In the genomic region with DNA sequence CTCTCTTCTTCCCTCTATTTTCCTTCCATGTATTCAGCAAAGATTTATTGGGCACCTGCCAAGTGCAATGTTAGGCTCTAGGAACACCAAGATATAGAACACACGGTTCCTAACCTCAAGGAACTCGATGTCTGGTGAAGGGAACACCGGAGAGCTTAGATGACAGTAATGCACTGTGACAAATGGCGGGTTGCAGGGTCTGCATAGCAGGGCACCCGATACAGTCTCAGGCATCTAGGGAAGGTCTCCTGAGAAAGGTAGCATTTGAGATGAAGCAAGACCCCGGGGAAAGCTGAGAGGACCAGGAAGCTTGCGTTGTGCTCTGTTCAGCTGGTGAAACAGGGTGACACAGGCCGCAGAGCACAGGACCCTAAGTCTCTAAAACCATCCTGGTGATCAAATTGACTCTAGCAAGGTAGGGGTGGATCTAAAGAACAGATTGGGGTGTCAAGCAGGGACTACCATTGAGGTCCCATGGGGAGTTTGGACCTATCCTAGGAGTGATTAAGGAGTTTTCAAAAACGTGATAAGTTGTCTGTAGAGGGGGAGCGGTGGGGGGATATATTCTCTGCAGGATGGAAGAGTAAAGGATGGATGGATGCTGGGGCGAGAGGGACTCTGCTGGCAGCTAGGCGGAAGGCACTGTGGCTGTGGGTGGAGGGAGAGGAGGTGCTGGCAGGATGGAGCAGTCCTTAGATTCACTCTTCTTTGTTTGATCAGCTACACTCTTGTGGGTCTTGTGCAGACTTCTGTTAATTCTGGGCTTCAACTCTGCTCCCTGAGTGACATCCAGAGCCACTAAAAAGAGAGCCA, we compare ENCODE assay signal across 8 mouse cellular contexts. TPM values are rescaled to one million over a fixed set of nuclear protein-coding genes. Genes with fewer than 3 reads are reported as not detected.
DNase-seq lines count a peak whose midpoint lies in the region; ATAC-seq and TF ChIP-seq lines count a peak whose summit lies in the region.

No protein-coding gene starts in this region.

- H3K4me3 ChIP-seq in heart, embryonic 10.5 days: peak overlapping the region; percentile 57
- no peak overlapping the region for H3K4me3 ChIP-seq in heart, embryonic 11.5 days (ENCODE audit: low read depth, low read length)
- peak overlapping the region; percentile 45 for H3K4me3 ChIP-seq in limb, embryonic 10.5 days
- H3K4me3 ChIP-seq in stomach, postnatal 0 days (ENCODE audit: low read depth, low read length): peak overlapping the region; percentile 32

- WGBS in heart, embryonic 10.5 days: 45% methylated on average over 12 of the region's 12 CpGs
- WGBS in heart, embryonic 11.5 days (ENCODE audit: insufficient replicate concordance): 50% methylated on average over 12 of the region's 12 CpGs
- 38% methylated on average over 12 of the region's 12 CpGs for WGBS in limb, embryonic 10.5 days
- 54% methylated on average over 12 of the region's 12 CpGs for WGBS in stomach, postnatal 0 days

- peaks cover 34% of the 10 kb centered on the region for H3K4me1 ChIP-seq in heart, embryonic 10.5 days
- H3K4me1 ChIP-seq in heart, embryonic 11.5 days (ENCODE audit: control insufficient read depth, insufficient read depth, low read length): 0 out of 2 replicates have a peak, but pooled peaks cover 4% of the 10 kb centered on the region
- peaks cover 58% of the 10 kb centered on the region for H3K4me1 ChIP-seq in limb, embryonic 10.5 days
- H3K4me1 ChIP-seq in stomach, postnatal 0 days (replicated peaks; ENCODE audit: control insufficient read depth, insufficient read depth): no peaks in the 10 kb centered on the region; the same call in 1 of the 2 replicates

- intact Hi-C loops in heart, postnatal 10 days (cut with DNase I): loop anchor here (5.0 to 10.0 kb wide), 2 partner anchors 74 to 836 kb away; partner anchors contain the start of gene Ttc12

- TF ChIP-seq EP300 in stomach, postnatal 0 days (optimal IDR thresholded peaks at IDR 0.05): no peak

- peaks cover 20% of the 10 kb centered on the region for H3K27me3 ChIP-seq in heart, embryonic 10.5 days (ENCODE audit: insufficient read depth, poor library complexity, severe bottlenecking)
- peaks cover 11% of the 10 kb centered on the region for H3K27me3 ChIP-seq in heart, embryonic 11.5 days (ENCODE audit: control insufficient read depth, insufficient read depth, low read length)
- peaks cover 9% of the 10 kb centered on the region; the same call in 1 of the 2 replicates for H3K27me3 ChIP-seq in limb, embryonic 10.5 days (ENCODE audit: low read depth, poor library complexity, severe bottlenecking)
- H3K27me3 ChIP-seq in stomach, postnatal 0 days (ENCODE audit: control insufficient read depth, insufficient read depth, low read length): no peaks in the 10 kb centered on the region

- H3K36me3 ChIP-seq in heart, embryonic 10.5 days: no peaks in the 10 kb centered on the region
- no peaks in the 10 kb centered on the region for H3K36me3 ChIP-seq in heart, embryonic 11.5 days (ENCODE audit: control insufficient read depth, insufficient read depth, low read length)
- H3K36me3 ChIP-seq in limb, embryonic 10.5 days: no peaks in the 10 kb centered on the region
- no peaks in the 10 kb centered on the region for H3K36me3 ChIP-seq in stomach, postnatal 0 days (ENCODE audit: control insufficient read depth, insufficient read depth, low read length)

- no peak for ATAC-seq in heart, embryonic 11.5 days (replicated peaks; ENCODE audit: insufficient number of reproducible peaks, low FRiP score, low TSS enrichment)
- ATAC-seq in stomach, postnatal 0 days (ENCODE audit: low FRiP score, low TSS enrichment): peak; percentile 8; the same call in 1 of the 2 replicates

- H3K9ac ChIP-seq in heart, embryonic 11.5 days (ENCODE audit: low read depth, low read length): no peak overlapping the region
- H3K9ac ChIP-seq in stomach, postnatal 0 days (ENCODE audit: low read length): peak overlapping the region; percentile 52; the same call in 1 of the 2 replicates

- DNase-seq in heart, embryonic 10.5 days (ENCODE audit: low spot score): peak; percentile 68
- DNase-seq in heart, postnatal 10 days: no peak
- DNase-seq in adipocyte (ENCODE audit: low spot score): peak; percentile 44
- peak; percentile 38 for DNase-seq in limb, embryonic 10.5 days (ENCODE audit: low spot score)
- peak; percentile 18 for DNase-seq in stomach, postnatal 0 days (ENCODE audit: low spot score)
- no peak for DNase-seq in gastrocnemius, adult 8-10 months (ENCODE audit: low spot score in 2 of 2)
- DNase-seq in right cerebral cortex, adult 18-20 months: no peak

- H3K9me3 ChIP-seq in heart, embryonic 10.5 days: peaks cover 7% of the 10 kb centered on the region
- peaks cover 4% of the 10 kb centered on the region; the same call in 1 of the 2 replicates for H3K9me3 ChIP-seq in heart, embryonic 11.5 days (replicated peaks; ENCODE audit: control insufficient read depth, low read length)
- H3K9me3 ChIP-seq in limb, embryonic 10.5 days (replicated peaks): 0 out of 2 replicates have a peak, but pooled peaks cover 5% of the 10 kb centered on the region
- no peaks in the 10 kb centered on the region for H3K9me3 ChIP-seq in stomach, postnatal 0 days (ENCODE audit: control insufficient read depth, low read length)

- peak overlapping the region; percentile 57 for H3K4me2 ChIP-seq in heart, embryonic 11.5 days
- peak overlapping the region; percentile 57 for H3K4me2 ChIP-seq in stomach, postnatal 0 days (replicated peaks; ENCODE audit: low read depth)

- H3K27ac ChIP-seq in heart, embryonic 10.5 days: no peak overlapping the region
- H3K27ac ChIP-seq in heart, embryonic 11.5 days (ENCODE audit: low read depth, low read length): no peak overlapping the region
- H3K27ac ChIP-seq in limb, embryonic 10.5 days: peak overlapping the region; percentile 83
- H3K27ac ChIP-seq in stomach, postnatal 0 days (replicated peaks): peak overlapping the region; percentile 76

- TF ChIP-seq CTCF in stomach, postnatal 0 days (IDR thresholded peaks at IDR 0.05; ENCODE audit: low read depth): no peak

RNA-seq across cellular contexts. Expression of gene Nnmt, which starts 43.5 kb away (rescaled TPM):
- 2.1 and 2.5 TPM in 2 replicates for polyA plus RNA-seq in heart, embryonic 10.5 days (2016; fragmentation: Nextera tagmentation; extraction: Ambion mirVana)
- 10 to 100 TPM; 12.5 to 14.2 TPM for total RNA-seq in heart, postnatal 10 days (2021)
- 3.4 and 4.2 TPM in 2 replicates for polyA plus RNA-seq in heart, embryonic 11.5 days (2014; fragmentation: Nextera tagmentation; extraction: Ambion mirVana)
- polyA plus RNA-seq in limb, embryonic 10.5 days (2016; fragmentation: Nextera tagmentation; extraction: Ambion mirVana): 0.19 TPM in 2 replicates
- 3.3 and 5.3 TPM in 2 replicates for polyA plus RNA-seq in stomach, postnatal 0 days (2015; fragmentation: Nextera tagmentation; extraction: Ambion mirVana)
- total RNA-seq in gastrocnemius, adult 8-10 months (2022): 1 to 10 TPM; 1.8 to 4.1 (median 3.5) TPM

Comparison
In these comparisons a context has a peak if more than half of its experiments do, and no peak if none do; other contexts are left out.
1. DNase-seq: peak in heart, embryonic 10.5 days (single experiment), adipocyte (single experiment), limb, embryonic 10.5 days (single experiment) and stomach, postnatal 0 days (single experiment); none in heart, postnatal 10 days (0 of 2), gastrocnemius, adult 8-10 months (0 of 2) and right cerebral cortex, adult 18-20 months (single experiment).
2. H3K27ac ChIP-seq: peak in limb, embryonic 10.5 days (single experiment) and stomach, postnatal 0 days (single experiment); none in heart, embryonic 10.5 days (single experiment) and heart, embryonic 11.5 days (single experiment).